Mouse (Mus musculus) cerebellum, adult 2 months (tissue): ENCODE results near the gene Hoxb4. TPM values are rescaled to one million over a fixed set of nuclear protein-coding genes. Genes with fewer than 3 reads are reported as not detected.

Source experiments
- DNase-seq, 2 experiments: peaks; one replicate each; pipeline ENCODE4 v3.0.0; 2021
- H3K27ac ChIP-seq: fragments of 200-500 bp; 2 replicates; pipeline ENCODE4 v1.5.1; 2012; ENCODE audit warnings: low read length, control low read depth, inconsistent platforms; ENCODE audit not compliant: insufficient read depth
- H3K27me3 ChIP-seq: fragments of 200-500 bp; 2 replicates; pipeline ENCODE4 v1.6.1; 2012; ENCODE audit warnings: inconsistent platforms, mild to moderate bottlenecking, low read length, moderate library complexity; ENCODE audit not compliant: control insufficient read depth, insufficient read depth
- H3K4me1 ChIP-seq: fragments of 200-500 bp; 2 replicates; pipeline ENCODE4 v1.6.1; 2011; ENCODE audit warnings: low read length; ENCODE audit not compliant: control insufficient read depth, insufficient read depth
- H3K4me3 ChIP-seq: fragments of 200-500 bp; replicated peaks from 2 replicates; pipeline ENCODE3; 2011; ENCODE audit warnings: mild to moderate bottlenecking, low read depth, low read length, control low read depth; ENCODE audit not compliant: insufficient read depth
- CTCF ChIP-seq: fragments of 200-500 bp; IDR thresholded peaks from 2 replicates; pipeline ENCODE4 v1.5.1; 2011; ENCODE audit warnings: low read depth, mild to moderate bottlenecking, control low read depth, low read length, moderate library complexity, borderline replicate concordance; ENCODE audit not compliant: insufficient read depth
- POLR2A ChIP-seq: fragments of 200-500 bp; IDR thresholded peaks from 2 replicates; pipeline ENCODE4 v1.6.1; 2011; ENCODE audit warnings: low read length, control low read depth, borderline replicate concordance; ENCODE audit not compliant: insufficient read depth
- WGBS: fragments of 180-500 bp; shearing (Covaris S2); methylation state at CpG from one replicate; pipeline ENCODE4 v1.1.7; 2018; 5-methylcytosine and 5-hydroxymethylcytosine counted together
- polyA plus RNA-seq: library from polyadenylated mRNA; depleted of rRNA; stranded (reverse); fragments of >200 nt; gene quantifications from 2 replicates; pipeline ENCODE4 v1.2.3, GENCODE M21; 2012

The Hoxb4 gene
- polyA plus RNA-seq, 1 experiment, result 1.5 TPM

- DNase-seq, result no peak
- no peaks in the 10 kb centered on the region for H3K4me1 ChIP-seq
- no peak for TF ChIP-seq POLR2A
- peaks cover 20% of the 10 kb centered on the region; the same call in 1 of the 2 replicates for H3K27me3 ChIP-seq
- 2% methylated on average over 35 of the region's 35 CpGs for WGBS
- H3K4me3 ChIP-seq, result no peak overlapping the region
- H3K27ac ChIP-seq, result no peak overlapping the region
These were observed 17.6 kb upstream of the Hoxb4 start for GRCm38 (mm10) chr11:96300354-96301063.

GRCm38 (mm10) chr11:96301064-96301431 is 17.0 kb upstream of the Hoxb4 start:
- 7% methylated on average over 10 of the region's 10 CpGs for WGBS
- no peak overlapping the region for H3K4me3 ChIP-seq
- DNase-seq, result no peak
- TF ChIP-seq CTCF (no peak), POLR2A (no peak)
- H3K4me1 ChIP-seq, result no peaks in the 10 kb centered on the region
- no peak overlapping the region for H3K27ac ChIP-seq
- H3K27me3 ChIP-seq, result peaks cover 20% of the 10 kb centered on the region; the same call in 1 of the 2 replicates

- peak in 1 of 2 experiments; percentile 51 for DNase-seq
- WGBS, result 2% methylated on average over 15 of the region's 15 CpGs
- no peak overlapping the region for H3K4me3 ChIP-seq
- no peak overlapping the region for H3K27ac ChIP-seq
- H3K4me1 ChIP-seq, result no peaks in the 10 kb centered on the region
- H3K27me3 ChIP-seq, result peaks cover 20% of the 10 kb centered on the region; the same call in 1 of the 2 replicates
- TF ChIP-seq CTCF (no peak), POLR2A (no peak)
These were observed 16.2 kb upstream of the Hoxb4 start for GRCm38 (mm10) chr11:96301837-96302236.

- WGBS, result 7% methylated on average over 23 of the region's 23 CpGs
- Histone ChIP-seq H3K27me3 (peaks cover 18% of the 10 kb centered on the region; the same call in 1 of the 2 replicates), H3K4me3 (no peak overlapping the region), H3K27ac (no peak overlapping the region), H3K4me1 (no peaks in the 10 kb centered on the region)
- TF ChIP-seq POLR2A (no peak), CTCF (no peak)
- no peak for DNase-seq
These were observed 15.5 kb upstream of the Hoxb4 start for GRCm38 (mm10) chr11:96302381-96303150.

- TF ChIP-seq CTCF, result 0 out of 2 replicates have a peak, but pooled peaks have one; percentile 2
- no peak for TF ChIP-seq POLR2A
- Histone ChIP-seq H3K4me3 (no peak within 1 kb of the TSS), H3K4me1 (no peaks in the 10 kb centered on the region), H3K27ac (no peak within 1 kb of the TSS), H3K27me3 (peaks cover 15% of the 10 kb centered on the region; the same call in 1 of the 2 replicates)
- DNase-seq, result no peak
- 2% methylated on average over 69 of the region's 69 CpGs for WGBS
These were observed 14.6 kb upstream of the Hoxb4 start, which contains the start of gene Hoxb5 for GRCm38 (mm10) chr11:96303151-96304099. Gene Hoxb5 (plus strand): TSS chr11:96303336.

GRCm38 (mm10) chr11:96304381-96305195 is 13.5 kb upstream of the Hoxb4 start:
- DNase-seq, result no peak
- no peak overlapping the region for H3K4me3 ChIP-seq

More at GRCm38 (mm10) chr11:96304381-96305195, 13.5 kb upstream of the Hoxb4 start:
- WGBS, result 4% methylated on average over 38 of the region's 38 CpGs
- Histone ChIP-seq H3K27ac (no peak overlapping the region), H3K4me1 (no peaks in the 10 kb centered on the region), H3K27me3 (peaks cover 12% of the 10 kb centered on the region; the same call in 1 of the 2 replicates)
- TF ChIP-seq CTCF (no peak), POLR2A (no peak)
